Mouse (Mus musculus) urinary bladder, postnatal 10 days (tissue): ENCODE measurements around the gene Arid5b.

Experiments
- DNase-seq: peaks from one replicate; pipeline ENCODE4 v3.0.0; 2022; ENCODE audit warnings: low spot score

Arid5b gene

DNA sequence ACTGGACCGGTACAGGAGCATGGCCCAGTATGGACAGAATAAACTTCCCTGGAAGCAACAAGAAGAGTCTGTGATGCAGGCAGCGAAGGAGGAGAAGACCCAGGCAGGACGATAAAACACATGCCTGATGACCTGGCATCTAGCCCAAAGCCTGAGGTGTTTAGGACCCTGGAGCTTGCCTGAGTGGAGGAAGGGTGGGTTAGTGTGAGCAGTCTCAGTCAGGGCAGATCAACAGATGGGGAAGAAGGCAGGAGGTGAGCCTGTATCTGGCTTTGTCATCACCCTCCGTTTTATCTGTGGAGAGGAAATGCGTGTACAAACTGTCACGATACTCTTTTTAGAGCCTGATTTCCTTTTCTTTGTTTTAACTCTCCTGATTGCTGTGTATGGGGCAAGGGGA, 196.8 kb downstream of the Arid5b start:
- DNase-seq: no peak

DNA sequence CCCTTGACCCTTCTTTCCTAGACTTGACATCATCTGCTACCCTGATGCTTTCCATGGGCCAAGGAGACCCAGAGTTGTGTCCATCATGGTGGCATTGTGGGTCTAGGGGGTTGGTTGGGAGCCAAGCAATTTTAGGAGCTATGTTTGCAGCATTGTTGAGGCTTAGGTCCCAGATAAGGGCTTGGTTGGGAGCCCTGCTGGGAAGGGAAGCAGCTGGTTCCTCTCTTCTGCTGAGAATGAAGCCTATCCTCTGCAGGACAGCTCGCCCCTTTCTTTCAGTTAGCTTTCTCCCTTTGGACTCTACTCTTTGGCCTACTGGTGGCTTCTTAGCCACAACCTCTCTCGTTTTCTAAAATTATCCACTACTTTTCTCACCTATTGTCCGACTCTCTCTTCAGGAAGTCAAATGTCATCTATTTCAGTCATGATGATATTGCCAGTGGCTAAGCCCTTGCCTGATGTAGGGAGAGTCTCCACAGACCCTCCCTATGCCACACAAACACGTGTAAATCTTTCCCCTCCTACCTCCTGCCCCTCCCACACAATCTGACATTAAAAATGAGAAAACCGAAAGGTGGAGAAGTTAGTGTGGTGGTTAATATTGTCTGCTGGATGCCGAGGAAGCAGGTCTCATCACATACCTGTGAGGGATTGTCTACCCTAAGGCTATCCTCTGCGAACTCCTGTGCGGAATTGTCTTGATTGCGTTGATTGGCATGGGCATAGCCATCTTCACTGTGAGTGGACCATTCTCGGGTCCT, 198.4 kb downstream of the Arid5b start:
- DNase-seq: no peak

DNA sequence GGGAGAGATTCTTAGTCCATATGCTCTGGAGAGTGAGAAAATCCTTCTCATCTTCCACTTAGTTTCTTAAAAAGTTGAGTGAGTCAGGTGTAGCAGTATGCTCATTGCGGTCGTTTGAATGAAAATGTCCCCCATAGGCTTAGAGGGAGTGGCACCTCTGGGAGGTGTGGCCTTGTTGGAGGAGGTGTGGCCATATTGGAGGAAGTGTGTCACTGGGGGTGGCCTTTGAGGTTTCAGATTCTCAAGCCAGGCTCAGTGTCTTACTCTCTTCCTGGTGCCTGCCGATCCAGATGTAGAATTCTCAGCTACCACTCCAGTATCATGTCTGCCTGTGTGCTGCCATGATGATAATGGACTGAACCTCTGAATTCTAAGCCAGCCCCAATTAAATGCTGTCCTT, 199.8 kb downstream of the Arid5b start:
- no peak for DNase-seq

DNA sequence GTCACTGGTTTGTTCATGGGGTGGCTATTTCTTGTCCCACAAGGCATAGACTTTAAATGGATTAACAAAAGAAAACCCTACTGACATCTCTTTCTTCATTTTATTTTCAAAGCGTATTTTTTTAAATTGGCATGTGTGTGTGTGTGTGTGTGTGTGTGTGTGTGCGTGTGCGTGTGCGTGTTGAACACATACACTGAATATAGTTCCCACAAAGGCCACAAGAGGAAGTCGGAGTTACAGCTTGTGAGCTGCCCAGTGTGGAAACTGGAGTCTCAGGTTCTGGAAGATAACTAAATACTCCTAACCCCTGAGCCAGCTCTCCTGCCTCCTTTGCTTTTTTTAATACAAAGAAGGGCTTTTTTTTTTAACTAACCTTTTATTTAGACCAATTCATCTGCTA, 203.4 kb downstream of the Arid5b start:
- DNase-seq: no peak

GRCm38 (mm10) chr10:68074291-68074690, 204.2 kb downstream of the Arid5b start:
- no peak for DNase-seq

DNA sequence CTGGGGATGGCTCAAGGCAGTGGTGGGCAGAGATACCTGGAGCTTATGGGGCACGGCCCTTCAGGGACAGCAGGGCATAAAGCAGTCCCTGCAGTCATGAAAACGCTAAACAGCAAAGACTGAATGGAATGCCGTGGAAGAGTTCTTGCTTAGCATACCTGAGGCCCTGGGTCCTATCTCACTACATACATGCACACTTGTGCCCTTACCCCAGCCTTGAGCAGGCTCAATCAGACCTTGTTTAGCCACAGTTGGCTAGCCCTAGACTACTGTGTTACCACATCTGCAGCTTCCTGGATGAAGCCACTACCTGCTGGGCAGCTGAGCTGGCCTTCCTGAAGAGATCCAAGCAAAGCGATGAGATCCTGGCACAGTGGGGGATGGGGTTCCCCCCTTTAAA, 205.9 kb downstream of the Arid5b start:
- no peak for DNase-seq

- DNase-seq: no peak
Observed at GRCm38 (mm10) chr10:68071041-68071440, 207.5 kb downstream of the Arid5b start.

DNA sequence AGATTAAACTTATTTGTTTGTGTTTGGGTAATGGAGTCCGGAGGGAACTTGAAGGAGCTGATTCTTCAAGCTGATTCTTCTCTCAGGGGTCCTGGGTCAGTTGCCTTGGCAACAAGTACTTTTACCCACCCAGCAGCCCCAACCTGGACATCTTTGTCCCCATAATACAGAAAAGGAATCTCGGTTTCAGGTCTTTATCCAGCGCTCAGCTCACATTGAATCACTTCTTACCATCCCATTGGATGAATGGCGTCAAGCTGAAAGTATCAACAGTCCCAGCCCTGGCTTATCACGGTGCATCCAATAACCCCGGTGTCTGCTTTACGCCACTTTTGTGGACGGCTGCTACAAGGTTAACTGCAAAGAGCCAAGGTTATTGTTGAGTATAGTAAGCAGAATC, 210.1 kb downstream of the Arid5b start:
- DNase-seq: no peak

DNA sequence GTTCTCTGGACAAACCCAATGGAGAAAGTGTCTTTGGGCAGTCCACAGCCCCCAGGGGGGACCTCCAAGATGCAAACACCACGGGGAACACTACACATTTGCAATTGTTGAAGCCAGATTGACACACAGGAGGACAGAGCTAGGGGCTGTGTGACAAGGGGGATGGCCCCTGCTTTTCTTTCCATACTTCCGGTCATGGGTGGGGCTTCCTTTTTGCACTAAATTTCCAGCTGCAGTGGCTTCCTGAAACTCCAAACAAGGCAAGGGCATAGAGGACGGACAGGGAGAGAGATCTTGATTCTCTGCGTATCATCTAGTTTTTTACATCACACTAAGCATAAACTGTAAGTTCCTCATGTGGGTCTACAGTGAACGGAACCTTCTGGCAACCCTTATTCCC, 210.6 kb downstream of the Arid5b start:
- DNase-seq: no peak

GRCm38 (mm10) chr10:68066173-68066572, 212.4 kb downstream of the Arid5b start:
- no peak for DNase-seq

- DNase-seq: no peak
Observed at GRCm38 (mm10) chr10:68064571-68064970, 214.0 kb downstream of the Arid5b start.

GRCm38 (mm10) chr10:68063806-68064545, 214.6 kb downstream of the Arid5b start:
- no peak for DNase-seq

- DNase-seq: no peak
Observed at GRCm38 (mm10) chr10:68061249-68061615, 217.3 kb downstream of the Arid5b start.

DNA sequence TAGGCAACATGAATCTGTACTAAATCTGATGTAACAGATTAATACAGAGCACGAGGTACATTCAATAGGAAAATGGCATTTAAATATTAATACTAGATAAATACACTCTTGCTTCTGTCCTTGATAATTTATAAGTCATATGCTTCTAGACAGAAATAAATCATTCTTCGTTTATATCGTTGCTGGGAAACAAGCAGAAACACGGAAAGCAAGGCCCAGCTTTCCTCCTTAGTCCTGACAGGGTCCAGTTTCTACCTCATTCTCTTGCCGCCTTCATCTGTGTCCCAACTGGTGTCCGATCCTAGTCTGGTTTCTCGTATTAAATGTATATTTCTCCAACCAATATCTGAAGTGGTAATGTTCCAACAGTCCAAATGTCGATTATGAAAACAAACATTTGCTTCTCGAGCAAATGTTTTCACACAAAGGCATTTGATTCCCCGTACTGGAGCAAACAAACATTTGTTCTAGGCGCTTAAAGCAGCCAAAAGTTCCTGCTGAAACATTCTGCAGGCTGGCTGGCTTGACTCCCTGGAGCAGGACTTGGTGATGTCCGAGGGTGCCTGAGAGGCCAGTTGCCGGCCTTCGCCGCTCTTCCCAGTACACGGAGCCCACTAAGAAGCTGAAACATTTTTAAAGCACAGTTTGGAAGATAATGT, 217.8 kb downstream of the Arid5b start:
- DNase-seq: no peak

- DNase-seq: no peak
Observed at GRCm38 (mm10) chr10:68058378-68058777, 220.2 kb downstream of the Arid5b start.

DNA sequence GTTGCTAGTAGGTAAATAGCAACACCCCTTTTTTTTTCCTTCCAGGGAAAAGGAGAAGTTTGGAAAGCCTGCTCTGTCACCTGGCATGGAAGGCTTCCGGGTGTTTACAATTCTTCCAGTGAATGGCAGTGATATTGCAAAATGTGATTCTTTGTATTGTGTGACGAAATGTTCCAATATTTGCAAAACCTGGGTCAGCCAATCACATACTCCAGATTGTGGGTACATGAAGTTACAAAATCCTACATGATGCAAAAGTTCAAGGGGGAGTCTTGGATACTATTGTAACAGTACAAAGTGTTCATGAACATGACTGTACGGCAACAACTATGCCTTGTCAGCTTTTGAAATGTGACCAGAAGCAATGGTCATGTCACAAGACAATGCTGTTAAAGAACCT, 220.7 kb downstream of the Arid5b start:
- DNase-seq: no peak

DNA sequence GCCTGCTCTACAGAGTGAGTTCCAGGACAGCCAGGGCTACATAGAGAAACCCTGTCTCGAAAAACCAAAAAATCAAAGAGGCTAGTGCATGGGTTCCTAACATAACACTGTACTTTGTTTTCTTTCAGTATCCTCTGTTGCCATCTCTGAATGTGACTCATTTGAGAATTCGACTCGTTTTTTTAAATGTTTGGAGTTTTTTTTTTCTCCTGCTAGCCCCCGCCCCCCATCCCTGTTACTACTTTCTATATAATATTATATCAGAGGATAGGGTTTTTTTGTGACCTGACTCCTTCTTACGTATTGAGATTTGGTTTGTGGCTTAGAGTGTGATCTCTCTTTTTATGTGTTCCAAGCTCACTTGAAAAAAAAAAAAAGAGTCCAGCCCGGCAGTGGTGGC, 223.8 kb downstream of the Arid5b start:
- DNase-seq: no peak

DNA sequence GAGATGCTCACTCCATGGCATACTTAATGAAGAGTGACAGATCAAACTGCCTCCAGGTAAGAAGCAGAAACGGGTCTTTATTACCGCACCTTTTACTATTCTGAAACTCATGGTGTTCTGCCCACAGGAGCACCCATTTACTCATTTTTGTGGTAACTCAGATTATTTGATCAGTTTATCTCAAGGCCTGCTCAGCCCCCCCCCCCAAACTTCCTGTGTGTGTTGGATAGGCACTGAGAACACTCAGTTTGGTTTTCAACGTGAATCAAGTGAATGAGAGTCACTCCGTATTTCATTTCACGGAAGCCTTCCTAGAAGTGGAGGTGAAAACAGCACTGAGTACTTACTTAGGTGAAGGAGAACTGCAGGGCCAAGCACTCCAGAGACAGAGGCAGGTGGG, 224.4 kb downstream of the Arid5b start:
- no peak for DNase-seq

- DNase-seq: no peak
Observed at GRCm38 (mm10) chr10:68052307-68052706, 226.2 kb downstream of the Arid5b start.

DNA sequence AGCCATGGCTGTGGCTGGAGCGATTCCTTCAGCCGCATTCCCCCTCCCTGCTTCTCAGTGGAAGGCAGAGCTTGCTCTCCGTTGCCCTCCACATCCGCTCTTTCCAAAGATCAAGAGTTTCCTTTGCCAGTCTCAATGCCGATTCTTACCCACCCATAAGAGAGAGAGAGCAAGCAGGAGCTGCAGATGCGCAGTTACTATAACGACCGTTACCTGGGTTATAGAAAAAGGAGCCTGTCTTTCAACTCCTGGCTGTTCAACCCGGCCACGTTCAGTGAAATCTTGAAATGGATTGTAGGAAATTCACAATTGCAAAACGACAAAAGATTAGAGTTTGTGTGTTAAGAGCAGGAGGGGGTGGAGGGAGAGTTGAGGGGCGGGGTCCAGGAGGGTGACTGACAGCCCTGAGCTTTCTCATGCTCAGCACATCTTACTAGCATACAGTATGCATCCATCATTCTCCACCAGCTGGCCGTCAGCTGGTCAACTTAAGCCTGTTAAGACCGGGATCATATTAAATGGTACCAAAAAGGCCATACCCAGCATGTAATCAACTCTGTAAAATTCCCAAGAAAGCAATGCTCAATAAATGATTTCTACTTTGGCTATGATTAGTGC, 227.1 kb downstream of the Arid5b start:
- DNase-seq: no peak

GRCm38 (mm10) chr10:68050882-68051281, 227.7 kb downstream of the Arid5b start:
- no peak for DNase-seq

DNA sequence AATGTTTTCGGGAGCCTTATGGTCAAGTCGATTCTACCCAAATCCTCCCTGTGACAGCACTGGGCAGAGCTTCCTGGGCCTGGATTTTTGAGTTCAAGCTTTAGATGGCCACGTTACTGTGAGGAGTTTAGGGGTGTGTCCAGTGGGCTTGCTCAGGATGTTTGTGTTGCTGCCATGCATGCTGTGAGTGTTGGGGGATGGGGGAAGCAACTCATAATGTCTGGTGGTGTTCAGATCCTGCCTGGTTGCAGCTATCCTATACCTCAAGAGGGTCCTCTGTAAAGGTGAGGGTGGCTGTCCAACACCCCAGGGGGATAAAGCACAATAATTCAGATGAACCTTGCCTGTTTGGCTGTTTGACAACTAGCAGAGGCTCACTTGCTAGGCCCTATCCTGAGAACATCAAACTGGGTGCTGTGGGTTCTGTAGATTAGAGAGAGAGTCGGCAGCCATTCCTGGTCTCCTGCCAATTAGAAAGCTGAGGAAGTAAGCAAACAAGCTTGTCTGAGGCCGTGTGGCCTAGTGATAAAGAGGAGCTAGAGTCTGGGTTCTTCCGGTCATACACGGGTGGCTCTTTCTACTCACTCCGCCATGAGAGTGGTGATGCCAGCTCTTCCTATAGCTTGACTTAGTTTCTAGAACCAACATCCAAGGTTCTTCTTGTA, 229.8 kb downstream of the Arid5b start:
- DNase-seq: no peak
